Mouse (Mus musculus) hindbrain, embryonic 10.5 days (tissue): ENCODE measurements at regions not wholly inside any gene's neighbourhood (a gene's known extent, or its start where the extent isn't known, plus 50 kb on each side); places are given as distances from the start of the nearest gene placed in this dataset.

Source experiments
- DNase-seq: peaks from one replicate; pipeline ENCODE4 v3.0.0-alpha.2; 2017; ENCODE audit warnings: low spot score
- H3K27ac ChIP-seq: fragments of 300-500 bp; sonication (generic); 2 replicates; pipeline ENCODE4 v1.5.1; 2016; ENCODE audit warnings: mild to moderate bottlenecking, moderate library complexity
- H3K27me3 ChIP-seq: fragments of 300-500 bp; sonication (generic); 2 replicates; pipeline ENCODE4 v1.6.1; 2016; ENCODE audit warnings: mild to moderate bottlenecking; ENCODE audit not compliant: poor library complexity, insufficient read depth, severe bottlenecking
- H3K36me3 ChIP-seq: fragments of 300-500 bp; sonication (generic); 2 replicates; pipeline ENCODE4 v1.6.1; 2016; ENCODE audit warnings: mild to moderate bottlenecking, moderate library complexity
- H3K4me1 ChIP-seq: fragments of 300-500 bp; sonication (generic); replicated peaks from 2 replicates; pipeline ENCODE4 v1.6.1; 2016; ENCODE audit warnings: mild to moderate bottlenecking
- H3K4me3 ChIP-seq: fragments of 300-500 bp; sonication (generic); 2 replicates; pipeline ENCODE4 v1.5.1; 2016; ENCODE audit warnings: mild to moderate bottlenecking, moderate library complexity
- H3K9me3 ChIP-seq: fragments of 300-500 bp; sonication (generic); 2 replicates; pipeline ENCODE4 v1.6.1; 2016; ENCODE audit warnings: mild to moderate bottlenecking, moderate library complexity
- WGBS: fragments of 180-500 bp; shearing (Covaris S2); methylation state at CpG from one replicate; pipeline ENCODE4 v1.1.7; 2016; 5-methylcytosine and 5-hydroxymethylcytosine counted together

DNA sequence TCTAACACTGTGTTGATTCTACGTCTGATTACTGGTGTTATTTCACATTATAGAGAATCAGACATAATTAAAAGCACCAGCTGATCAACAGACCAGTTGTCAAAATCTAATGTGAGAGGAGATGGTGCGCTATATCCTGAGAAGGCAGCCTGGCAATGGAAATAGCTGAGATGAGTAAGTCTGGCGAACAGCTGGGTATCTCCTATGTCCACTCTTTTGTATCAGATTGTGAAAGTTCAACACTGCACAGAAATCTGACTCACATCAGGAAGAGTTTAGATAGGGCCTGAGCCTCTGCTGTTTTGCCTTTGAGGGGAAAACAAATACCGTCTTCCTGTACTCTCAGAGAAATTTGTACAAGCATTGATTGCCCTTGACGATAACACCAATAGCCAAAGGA is 1126.5 kb downstream of the Slc22a22 start:
- H3K27ac ChIP-seq: no peak overlapping the region
- H3K27me3 ChIP-seq: no peaks in the 10 kb centered on the region
- H3K9me3 ChIP-seq: no peaks in the 10 kb centered on the region
- no peak overlapping the region for H3K4me3 ChIP-seq
- no peaks in the 10 kb centered on the region for H3K36me3 ChIP-seq
- 85% methylated on average over 5 of the region's 5 CpGs for WGBS
- no peaks in the 10 kb centered on the region for H3K4me1 ChIP-seq
- DNase-seq: no peak

DNA sequence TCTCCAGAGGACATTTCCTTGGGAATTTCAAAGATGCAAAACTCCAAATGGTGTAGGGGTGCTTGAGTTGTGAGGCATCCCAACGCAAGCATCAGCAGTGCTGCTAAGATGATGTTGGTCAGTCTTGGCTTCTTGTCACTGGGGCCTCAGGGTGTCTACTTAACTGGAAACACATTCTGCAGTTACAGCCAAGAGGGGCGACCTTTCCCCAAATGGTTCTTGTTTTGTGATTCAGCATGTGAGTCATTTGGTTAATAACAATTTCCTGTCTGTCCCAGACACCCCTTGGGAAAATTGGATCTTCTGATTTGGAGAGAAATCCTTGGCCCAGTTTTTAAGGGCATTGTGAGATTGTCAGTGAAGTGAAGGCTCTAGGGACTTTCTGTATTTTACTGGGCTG is 1131.3 kb downstream of the Slc22a22 start:
- H3K4me3 ChIP-seq: no peak overlapping the region
- 68% methylated on average over 2 of the region's 2 CpGs for WGBS
- no peak overlapping the region for H3K27ac ChIP-seq
- peaks cover 3% of the 10 kb centered on the region; the same call in 1 of the 2 replicates for H3K4me1 ChIP-seq
- no peaks in the 10 kb centered on the region for H3K9me3 ChIP-seq
- no peaks in the 10 kb centered on the region for H3K27me3 ChIP-seq
- H3K36me3 ChIP-seq: no peaks in the 10 kb centered on the region
- no peak for DNase-seq

- DNase-seq: no peak
- no peak overlapping the region for H3K27ac ChIP-seq
- H3K36me3 ChIP-seq: no peaks in the 10 kb centered on the region
- peaks cover 3% of the 10 kb centered on the region; the same call in 1 of the 2 replicates for H3K4me1 ChIP-seq
- no peaks in the 10 kb centered on the region for H3K9me3 ChIP-seq
- no peak overlapping the region for H3K4me3 ChIP-seq
- no peaks in the 10 kb centered on the region for H3K27me3 ChIP-seq
- WGBS: 93% methylated on average over 2 of the region's 2 CpGs
Measured at GRCm38 (mm10) chr15:56344973-56345372, 1132.5 kb downstream of the Slc22a22 start.

DNA sequence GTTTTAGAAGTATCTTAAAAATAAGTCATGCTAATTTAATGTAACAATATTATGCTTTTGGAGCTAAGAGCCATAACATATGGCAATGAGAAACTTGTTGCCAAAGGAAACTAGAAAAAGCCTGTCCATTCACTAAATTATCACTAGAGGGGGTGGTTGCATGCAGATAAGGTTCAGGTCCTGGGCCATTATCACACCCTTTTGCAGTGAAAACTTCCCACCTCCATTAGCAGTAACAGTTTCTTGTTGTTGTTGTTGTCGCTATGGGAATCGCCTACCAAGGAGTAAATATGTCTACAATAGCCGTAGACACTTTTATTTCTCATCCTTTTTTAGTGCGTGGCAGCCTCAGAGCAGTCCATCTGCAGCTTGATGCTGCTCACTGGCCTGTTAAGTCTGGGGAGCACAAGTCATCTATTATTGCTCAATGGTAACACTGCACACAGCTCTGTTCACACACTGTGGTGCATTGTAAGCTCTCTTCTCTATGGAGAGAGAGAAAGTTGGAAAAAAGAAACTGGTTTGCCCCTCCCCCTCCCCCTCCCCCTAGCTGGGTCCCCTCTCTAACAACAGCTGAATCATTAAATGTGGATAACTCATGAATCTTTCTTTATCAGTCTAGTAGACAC is 1133.0 kb downstream of the Slc22a22 start:
- H3K27ac ChIP-seq: no peak overlapping the region
- no peak overlapping the region for H3K4me3 ChIP-seq
- no peaks in the 10 kb centered on the region for H3K9me3 ChIP-seq
- WGBS: 44% methylated on average over 4 of the region's 4 CpGs
- no peaks in the 10 kb centered on the region for H3K36me3 ChIP-seq
- peak; percentile 18 for DNase-seq
- H3K4me1 ChIP-seq: peaks cover 3% of the 10 kb centered on the region; the same call in 1 of the 2 replicates
- no peaks in the 10 kb centered on the region for H3K27me3 ChIP-seq

DNA sequence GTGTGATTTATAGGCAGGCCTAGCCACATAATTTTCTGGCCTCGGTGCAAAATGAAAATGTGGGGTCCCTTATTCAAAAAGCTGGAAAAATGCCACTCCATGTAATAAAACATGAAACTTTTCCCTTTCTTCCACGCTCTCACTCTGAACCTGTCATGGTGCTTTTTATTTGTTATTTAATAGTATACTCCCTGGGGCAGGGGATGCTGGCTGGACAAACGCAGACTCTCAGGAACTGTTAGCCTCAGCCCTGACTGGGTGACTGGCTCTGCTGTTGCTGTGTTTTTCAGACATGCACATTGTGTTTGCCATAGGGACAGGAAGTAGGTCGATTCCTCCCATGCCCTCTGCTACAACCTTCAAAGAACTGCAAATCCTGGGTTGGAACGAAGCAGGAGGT is 1139.5 kb downstream of the Slc22a22 start:
- Histone ChIP-seq H3K4me1 (0 out of 2 replicates have a peak, but pooled peaks cover 4% of the 10 kb centered on the region), H3K4me3 (no peak overlapping the region), H3K27ac (0 out of 2 replicates have a peak overlapping the region, but pooled peaks have one; percentile 35), H3K27me3 (no peaks in the 10 kb centered on the region), H3K9me3 (no peaks in the 10 kb centered on the region), H3K36me3 (no peaks in the 10 kb centered on the region)
- WGBS: 62% methylated on average over 5 of the region's 5 CpGs
- DNase-seq: no peak

DNA sequence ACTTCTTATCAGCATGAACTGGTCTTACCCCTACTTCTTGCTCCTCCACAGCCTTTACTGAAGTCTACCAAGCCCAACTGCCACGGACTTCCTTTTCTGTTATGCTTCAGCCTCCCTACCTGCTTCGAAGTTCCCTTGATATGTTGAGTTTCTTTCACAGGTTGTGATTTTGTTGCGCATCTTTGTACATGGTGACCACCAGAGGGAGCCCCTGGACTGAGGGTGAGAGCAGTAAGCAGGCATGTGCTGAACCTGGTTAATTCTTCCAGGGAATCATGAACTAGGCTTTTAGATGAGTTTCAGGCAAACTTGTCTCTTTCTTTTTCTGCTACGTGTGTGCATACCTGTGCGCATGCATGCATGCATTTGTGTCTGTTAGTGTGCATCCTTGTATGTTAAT is 1141.0 kb downstream of the Slc22a22 start:
- Histone ChIP-seq H3K27ac (no peak overlapping the region), H3K36me3 (no peaks in the 10 kb centered on the region), H3K9me3 (no peaks in the 10 kb centered on the region), H3K27me3 (no peaks in the 10 kb centered on the region), H3K4me1 (0 out of 2 replicates have a peak, but pooled peaks cover 4% of the 10 kb centered on the region), H3K4me3 (no peak overlapping the region)
- peak; percentile 64 for DNase-seq
- WGBS: 47% methylated on average over 5 of the region's 5 CpGs

DNA sequence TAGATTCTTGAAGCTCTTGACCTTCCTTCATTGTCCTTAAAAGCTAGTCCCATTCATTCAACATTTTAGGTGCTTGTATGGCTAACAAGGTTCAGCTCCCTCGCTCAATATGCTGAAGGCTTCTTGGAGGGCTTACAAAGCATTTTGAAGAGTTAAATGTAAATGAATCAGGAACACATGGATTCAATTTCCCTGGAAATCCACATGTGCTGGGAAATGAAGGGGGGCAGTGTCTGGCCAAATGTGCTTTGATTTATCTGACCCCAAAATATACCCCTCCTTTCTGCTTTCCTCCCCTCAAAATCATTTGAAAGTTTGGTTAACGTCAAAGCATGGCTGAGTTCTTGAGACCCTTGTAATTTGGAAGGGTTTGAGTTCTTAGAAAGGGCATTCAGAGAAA is 1142.4 kb downstream of the Slc22a22 start:
- Histone ChIP-seq H3K27ac (no peak overlapping the region), H3K4me1 (0 out of 2 replicates have a peak, but pooled peaks cover 4% of the 10 kb centered on the region), H3K36me3 (no peaks in the 10 kb centered on the region), H3K4me3 (no peak overlapping the region), H3K9me3 (no peaks in the 10 kb centered on the region), H3K27me3 (no peaks in the 10 kb centered on the region)
- 72% methylated on average over 2 of the region's 2 CpGs for WGBS
- DNase-seq: no peak

GRCm38 (mm10) chr15:56320501-56320900 is 1156.9 kb downstream of the Slc22a22 start:
- Histone ChIP-seq H3K36me3 (no peaks in the 10 kb centered on the region), H3K27me3 (no peaks in the 10 kb centered on the region), H3K9me3 (no peaks in the 10 kb centered on the region), H3K4me1 (no peaks in the 10 kb centered on the region), H3K27ac (no peak overlapping the region), H3K4me3 (no peak overlapping the region)
- no peak for DNase-seq

DNA sequence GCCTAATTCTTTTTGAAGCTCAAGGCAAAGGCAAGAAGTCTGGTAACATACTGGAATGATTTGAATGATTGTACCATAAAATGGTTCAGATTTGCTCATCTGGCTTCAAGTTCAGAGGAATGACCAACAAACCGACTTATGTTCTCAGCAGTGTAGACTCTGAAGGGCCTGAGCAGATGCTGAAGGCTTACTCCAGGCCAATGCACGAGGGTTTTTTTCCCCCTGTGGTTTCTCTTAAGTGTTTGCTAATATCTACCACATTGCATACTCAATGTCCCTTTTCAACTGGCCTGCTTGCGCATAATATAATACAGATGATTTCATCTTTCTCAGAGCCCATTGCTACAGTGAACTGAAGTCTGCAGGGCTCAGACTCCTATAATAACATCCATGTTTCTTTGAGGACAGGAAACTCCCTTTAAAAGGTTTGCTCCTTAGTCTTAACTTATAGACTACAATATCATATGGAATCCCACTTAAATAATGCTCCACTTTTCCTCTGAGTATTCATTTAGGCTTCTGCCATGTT is 1182.5 kb downstream of the Slc22a22 start:
- H3K4me1 ChIP-seq: no peaks in the 10 kb centered on the region
- no peak for DNase-seq
- H3K27me3 ChIP-seq: no peaks in the 10 kb centered on the region
- no peaks in the 10 kb centered on the region for H3K9me3 ChIP-seq
- WGBS: 75% methylated on average over 3 of the region's 3 CpGs
- no peaks in the 10 kb centered on the region for H3K36me3 ChIP-seq
- H3K4me3 ChIP-seq: no peak overlapping the region
- H3K27ac ChIP-seq: no peak overlapping the region

- no peaks in the 10 kb centered on the region for H3K36me3 ChIP-seq
- no peak overlapping the region for H3K27ac ChIP-seq
- H3K9me3 ChIP-seq: no peaks in the 10 kb centered on the region
- H3K4me1 ChIP-seq: no peaks in the 10 kb centered on the region
- H3K27me3 ChIP-seq: no peaks in the 10 kb centered on the region
- WGBS: 75% methylated on average over 7 of the region's 7 CpGs
- H3K4me3 ChIP-seq: no peak overlapping the region
- DNase-seq: no peak
Measured at GRCm38 (mm10) chr15:56278622-56279301, 1198.7 kb downstream of the Slc22a22 start.

DNA sequence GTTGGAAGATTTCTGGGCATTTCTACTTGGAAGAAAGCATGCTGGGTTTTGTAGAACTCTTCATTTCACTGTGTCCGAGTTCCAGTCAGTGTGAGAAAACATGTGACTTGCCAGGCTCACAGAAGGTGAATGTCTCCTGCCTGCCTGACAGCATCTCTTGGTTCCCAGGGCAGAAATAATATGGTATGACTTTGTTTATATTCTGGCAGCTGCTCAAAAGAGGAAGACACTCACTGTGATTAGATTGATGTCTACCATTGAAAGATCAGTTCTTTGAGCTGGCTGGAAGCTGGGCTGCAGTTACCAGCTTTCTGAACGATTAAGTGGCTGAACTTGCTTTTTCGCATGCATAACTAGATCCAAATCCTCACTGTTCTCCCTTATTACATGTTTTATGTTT is 1199.4 kb downstream of the Slc22a22 start:
- Histone ChIP-seq H3K36me3 (no peaks in the 10 kb centered on the region), H3K9me3 (no peaks in the 10 kb centered on the region), H3K4me1 (no peaks in the 10 kb centered on the region), H3K27me3 (no peaks in the 10 kb centered on the region), H3K4me3 (no peak overlapping the region), H3K27ac (no peak overlapping the region)
- no peak for DNase-seq
- 62% methylated on average over 3 of the region's 3 CpGs for WGBS

DNA sequence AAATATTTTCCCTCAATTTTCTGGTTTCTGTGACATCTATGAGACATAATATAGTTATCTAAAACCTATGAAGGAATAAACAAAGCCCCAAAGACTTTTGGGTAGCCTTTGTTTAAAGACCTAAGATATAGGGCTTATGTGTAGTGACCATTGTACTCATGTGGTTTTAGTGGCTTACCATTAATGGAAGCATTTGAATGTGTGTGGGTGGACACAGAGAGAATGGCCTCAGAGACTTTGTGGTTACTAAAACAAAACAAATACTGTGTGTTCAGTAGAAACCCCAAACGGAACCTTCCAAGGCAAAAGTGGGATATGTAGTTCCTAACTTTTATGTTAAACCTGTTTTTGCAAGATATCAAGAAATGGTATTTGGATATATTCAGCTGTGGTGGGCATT is 1228.7 kb downstream of the Slc22a22 start:
- Histone ChIP-seq H3K4me3 (no peak overlapping the region), H3K9me3 (no peaks in the 10 kb centered on the region), H3K36me3 (no peaks in the 10 kb centered on the region), H3K27ac (no peak overlapping the region), H3K27me3 (no peaks in the 10 kb centered on the region), H3K4me1 (no peaks in the 10 kb centered on the region)
- DNase-seq: no peak
- WGBS: 85% methylated on average over 1 of the region's 1 CpGs

DNA sequence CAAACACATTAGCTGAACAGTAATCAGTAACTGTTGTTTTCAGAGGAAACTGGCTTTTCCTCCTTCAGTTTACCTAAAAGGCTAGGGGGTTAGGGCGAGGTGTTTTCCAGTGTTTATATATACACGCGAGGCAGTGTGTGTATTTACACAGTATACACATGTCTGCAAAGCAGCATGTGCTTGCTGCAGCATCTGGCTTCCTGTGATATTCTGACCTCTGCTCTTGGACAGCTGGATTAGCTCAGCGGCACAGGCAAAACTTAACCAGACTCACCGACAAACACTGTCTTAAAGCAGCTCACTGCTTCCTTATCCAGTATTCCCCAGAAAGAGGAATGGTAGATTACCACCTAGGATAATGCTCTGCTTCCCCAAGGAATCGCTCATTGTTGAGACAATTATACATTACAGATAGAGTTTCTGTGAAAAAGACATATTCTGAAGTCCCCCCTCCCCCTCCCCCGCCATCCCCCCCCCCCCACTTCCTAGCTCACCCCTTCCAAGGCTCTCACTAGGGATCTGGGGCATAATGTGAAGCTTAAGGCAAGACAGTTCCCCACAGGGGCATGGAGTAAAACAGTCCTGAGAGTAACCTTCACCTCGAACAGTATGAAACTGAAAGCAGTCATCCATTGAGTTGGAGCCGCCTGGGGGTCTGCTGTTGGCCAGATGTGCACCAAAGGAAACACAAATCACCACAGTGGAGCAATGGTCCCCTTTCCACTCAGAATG is 1233.3 kb downstream of the Slc22a22 start:
- Histone ChIP-seq H3K4me3 (no peak overlapping the region), H3K9me3 (no peaks in the 10 kb centered on the region), H3K36me3 (no peaks in the 10 kb centered on the region), H3K27me3 (no peaks in the 10 kb centered on the region), H3K4me1 (no peaks in the 10 kb centered on the region), H3K27ac (no peak overlapping the region)
- WGBS: 66% methylated on average over 9 of the region's 9 CpGs
- DNase-seq: peak; percentile 8
